Mouse (Mus musculus) bone marrow, adult 2 months (tissue): Measurements from ENCODE around the gene Syk.

Experiments
- CTCF ChIP-seq: fragments of 200-500 bp; IDR thresholded peaks from 2 replicates; pipeline ENCODE4 v1.5.1; 2011; ENCODE audit warnings: low read length, control low read depth; ENCODE audit not compliant: control insufficient read depth, insufficient read depth
- POLR2A ChIP-seq: fragments of 200-500 bp; IDR thresholded peaks from 2 replicates; pipeline ENCODE4 v1.6.1; 2011; ENCODE audit warnings: low read depth, mild to moderate bottlenecking, control low read depth, low read length, borderline replicate concordance; ENCODE audit not compliant: control insufficient read depth

DNA sequence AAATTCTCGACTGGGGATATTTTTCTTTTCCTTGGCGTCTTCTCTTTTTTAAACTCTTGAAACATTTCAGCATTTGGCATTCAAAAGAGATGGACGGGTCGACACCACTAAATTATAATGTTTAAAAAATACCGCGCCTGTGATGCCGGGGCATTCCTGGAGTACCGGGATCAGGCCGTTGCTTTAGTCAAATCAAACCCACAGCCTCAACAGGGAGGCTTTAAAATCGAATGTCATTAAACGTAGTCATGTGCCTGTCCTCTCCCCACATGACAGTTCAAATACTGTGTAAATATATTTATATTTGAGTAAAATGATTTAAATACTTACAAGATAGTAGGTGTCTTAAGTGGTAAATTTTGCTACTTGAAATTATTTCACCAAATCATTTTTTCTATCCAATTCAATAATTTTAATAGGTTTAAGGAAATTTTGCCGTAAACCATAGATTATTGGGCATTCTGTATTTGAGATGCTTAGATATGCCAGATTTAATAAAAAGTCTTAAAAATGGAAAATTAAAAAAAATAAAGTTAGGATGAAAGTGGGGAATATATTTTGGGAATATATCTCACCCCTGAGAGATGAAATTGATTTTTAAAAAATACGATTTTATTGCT, 1.1 kb downstream of the Syk start:
- TF ChIP-seq POLR2A = no peak
- no peak for TF ChIP-seq CTCF
